Mouse (Mus musculus) E14TG2a.4 (cell line): ENCODE results near the gene Myof.
A peak's percentile ranks its signal among the peaks of the same experiment; 100 is the strongest.

Source experiments
- H3K27me3 ChIP-seq: 2 replicates; pipeline ENCODE4 v1.6.1; 2014; ENCODE audit warnings: low read length, control low read depth; ENCODE audit not compliant: insufficient read depth
- H3K36me3 ChIP-seq: 2 replicates; pipeline ENCODE4 v1.6.1; 2014; ENCODE audit warnings: low read length, control low read depth; ENCODE audit not compliant: insufficient read depth
- H3K4me1 ChIP-seq: replicated peaks from 2 replicates; pipeline ENCODE4 v1.6.1; 2014; ENCODE audit warnings: low read depth, low read length, control low read depth
- H3K4me3 ChIP-seq: replicated peaks from 2 replicates; pipeline ENCODE4 v1.5.1; 2014; ENCODE audit warnings: mild to moderate bottlenecking, low read length
- H3K9me3 ChIP-seq: 2 replicates; pipeline ENCODE4 v1.6.1; 2014; ENCODE audit warnings: low read length, control low read depth
- CTCF ChIP-seq: conservative IDR thresholded peaks from 2 replicates; pipeline ENCODE4 v1.5.1; 2014; ENCODE audit warnings: low read length
- NANOG ChIP-seq: IDR thresholded peaks from 2 replicates; pipeline ENCODE4 v1.6.1; 2014; ENCODE audit warnings: borderline replicate concordance, low read length, mixed read lengths
- POU5F1 ChIP-seq: IDR thresholded peaks from 2 replicates; pipeline ENCODE4 v1.6.1; 2014; ENCODE audit warnings: low read length, borderline replicate concordance

Myof gene

DNA sequence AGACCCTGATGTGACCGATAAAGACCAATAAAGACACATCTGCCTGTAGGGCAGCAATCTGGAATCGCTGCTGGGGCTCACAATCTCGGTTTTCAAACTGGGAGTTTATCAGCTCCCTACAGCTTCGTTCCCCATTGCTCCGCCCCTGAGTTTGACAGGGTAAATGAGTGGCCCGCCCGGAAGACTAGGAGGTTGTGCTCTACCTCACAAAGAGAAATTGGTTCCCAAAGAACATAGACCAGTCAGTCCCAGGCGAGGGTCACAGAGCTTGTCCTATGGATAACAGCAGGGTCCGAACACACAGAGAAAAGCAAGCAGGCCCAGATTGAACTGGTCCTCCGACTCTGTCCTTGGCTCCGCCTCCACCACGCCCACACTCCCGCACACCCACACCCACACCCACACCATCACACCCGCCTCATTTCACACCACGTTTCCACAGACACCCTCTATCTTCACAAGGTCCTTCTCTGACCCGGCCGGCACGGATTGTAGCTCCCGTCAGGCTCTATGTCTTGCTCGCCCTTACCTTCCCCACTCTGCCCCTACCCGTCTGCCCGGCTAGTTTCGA, 10.9 kb upstream of the Myof start:
- peaks cover 23% of the 10 kb centered on the region for H3K36me3 ChIP-seq
- peak overlapping the region; percentile 81 for H3K4me3 ChIP-seq
- H3K27me3 ChIP-seq: no peaks in the 10 kb centered on the region
- H3K4me1 ChIP-seq: peaks cover 64% of the 10 kb centered on the region
- TF ChIP-seq POU5F1 (no peak), NANOG (no peak), CTCF (no peak)
- H3K9me3 ChIP-seq: no peaks in the 10 kb centered on the region

DNA sequence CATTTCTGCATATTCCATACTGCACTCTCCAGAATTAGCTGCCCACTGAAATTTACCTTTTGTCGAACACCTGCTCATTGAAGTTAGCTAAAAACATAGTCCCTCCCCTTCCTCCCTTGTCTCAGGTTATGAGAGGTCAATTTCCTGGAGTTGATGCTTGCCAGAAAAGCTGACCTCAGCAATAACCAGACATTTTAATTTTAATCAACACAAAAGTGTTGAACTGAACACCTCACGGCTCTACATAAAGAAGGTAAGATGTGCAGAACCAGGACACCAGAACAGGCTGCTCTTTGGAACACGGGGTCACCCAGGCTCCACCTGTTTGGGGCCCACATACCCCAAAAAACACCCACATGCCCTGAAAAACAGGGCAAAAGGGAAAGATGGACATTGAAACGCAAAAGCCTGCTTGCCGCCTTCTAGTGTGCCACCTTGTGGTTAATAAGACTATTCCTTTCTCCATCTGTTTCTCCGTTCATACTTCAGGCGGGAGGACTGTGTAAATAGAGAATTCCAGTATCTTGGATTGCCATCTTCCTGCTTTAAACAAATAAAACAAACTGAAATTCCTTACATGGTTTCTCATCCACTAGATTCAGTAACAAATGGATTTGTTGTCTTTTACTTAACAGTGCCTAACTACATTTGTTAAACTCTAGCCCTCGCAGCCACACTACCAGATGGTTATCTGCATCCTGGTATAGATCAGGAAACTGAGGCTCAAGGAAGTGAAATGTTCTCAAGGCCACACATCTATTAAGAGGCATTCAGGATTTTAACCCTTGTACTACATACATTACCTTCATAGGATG, 10.1 kb upstream of the Myof start:
- H3K27me3 ChIP-seq: no peaks in the 10 kb centered on the region
- H3K9me3 ChIP-seq: no peaks in the 10 kb centered on the region
- peaks cover 15% of the 10 kb centered on the region for H3K36me3 ChIP-seq
- H3K4me1 ChIP-seq: peaks cover 59% of the 10 kb centered on the region
- H3K4me3 ChIP-seq: peak overlapping the region; percentile 81
- TF ChIP-seq CTCF (no peak), POU5F1 (no peak), NANOG (no peak)

DNA sequence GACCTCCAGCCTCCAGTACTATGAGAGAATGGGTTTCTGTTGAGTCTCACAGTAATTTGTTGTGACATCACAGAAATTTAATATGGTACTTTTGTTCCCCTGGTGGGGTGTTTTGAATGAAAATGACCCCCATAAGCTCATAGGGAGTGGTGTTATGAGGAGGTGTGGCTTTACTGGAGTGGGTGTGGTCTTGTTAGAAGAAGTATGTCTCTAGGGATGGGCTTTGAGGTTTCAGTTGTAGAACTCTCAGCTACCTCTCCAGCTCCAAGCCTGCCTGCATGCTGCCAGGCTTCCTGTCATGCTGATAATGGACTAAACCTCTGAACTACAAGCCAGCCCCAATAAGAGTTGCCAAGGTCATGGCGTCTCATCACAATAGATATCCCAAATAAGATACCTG, 6.3 kb upstream of the Myof start:
- Histone ChIP-seq H3K36me3 (no peaks in the 10 kb centered on the region), H3K9me3 (no peaks in the 10 kb centered on the region), H3K27me3 (no peaks in the 10 kb centered on the region), H3K4me1 (peaks cover 84% of the 10 kb centered on the region), H3K4me3 (0 out of 2 replicates have a peak overlapping the region, but pooled peaks have one; percentile 4)
- no peak for TF ChIP-seq POU5F1
- no peak for TF ChIP-seq CTCF
- TF ChIP-seq NANOG: no peak

DNA sequence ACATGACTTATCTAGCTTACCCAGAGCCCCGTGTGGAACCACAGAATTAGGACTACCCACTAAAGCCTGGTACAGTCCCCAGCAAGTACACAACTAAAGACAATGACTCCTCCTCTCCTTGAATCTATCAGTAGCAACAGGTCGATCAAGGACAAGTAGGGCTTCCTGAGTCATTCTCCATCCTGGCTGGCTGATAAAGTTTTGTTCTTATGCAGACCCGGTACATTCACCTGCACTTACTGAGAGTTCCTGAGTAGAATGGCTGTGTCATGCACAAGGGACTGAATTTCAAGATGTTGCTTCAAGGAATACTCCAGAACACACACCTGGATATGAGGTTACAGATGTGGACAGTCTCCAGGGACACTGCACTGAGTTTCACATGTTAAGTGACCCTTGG, 1.8 kb upstream of the Myof start:
- Histone ChIP-seq H3K4me3 (no peak overlapping the region), H3K9me3 (no peaks in the 10 kb centered on the region), H3K4me1 (peaks cover 78% of the 10 kb centered on the region), H3K27me3 (peaks cover 7% of the 10 kb centered on the region), H3K36me3 (peaks cover 8% of the 10 kb centered on the region)
- TF ChIP-seq NANOG: peak; percentile 60; the same call in 1 of the 2 replicates
- no peak for TF ChIP-seq CTCF
- TF ChIP-seq POU5F1: peak; percentile 70; the same call in 1 of the 2 replicates

DNA sequence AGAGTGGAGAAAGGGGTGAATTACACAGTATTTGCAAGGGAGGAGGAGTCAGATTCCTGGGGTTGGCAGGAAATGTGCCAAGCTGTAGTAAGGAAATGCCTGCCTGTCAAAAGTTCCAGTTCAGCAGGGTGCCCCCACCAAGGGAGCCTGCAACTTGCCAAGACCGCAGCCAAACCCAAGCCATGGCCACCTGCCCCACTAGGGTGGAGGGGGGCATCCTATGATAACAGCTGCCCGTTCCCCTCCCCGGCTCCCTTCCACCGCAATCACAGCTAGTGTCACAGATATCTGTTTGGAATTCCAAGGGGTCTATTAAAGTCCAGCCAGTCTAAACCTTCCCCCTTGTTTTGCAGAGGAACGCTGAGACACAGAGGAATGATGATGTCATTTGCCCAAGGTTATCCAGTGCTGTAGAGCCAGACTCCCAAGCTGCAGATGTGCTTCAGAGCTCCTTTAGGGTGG, 1.1 kb downstream of the Myof start:
- Histone ChIP-seq H3K4me1 (peaks cover 68% of the 10 kb centered on the region), H3K27me3 (peaks cover 7% of the 10 kb centered on the region), H3K4me3 (peak overlapping the region; percentile 76), H3K9me3 (no peaks in the 10 kb centered on the region), H3K36me3 (peaks cover 11% of the 10 kb centered on the region)
- no peak for TF ChIP-seq POU5F1
- no peak for TF ChIP-seq CTCF
- TF ChIP-seq NANOG: no peak

DNA sequence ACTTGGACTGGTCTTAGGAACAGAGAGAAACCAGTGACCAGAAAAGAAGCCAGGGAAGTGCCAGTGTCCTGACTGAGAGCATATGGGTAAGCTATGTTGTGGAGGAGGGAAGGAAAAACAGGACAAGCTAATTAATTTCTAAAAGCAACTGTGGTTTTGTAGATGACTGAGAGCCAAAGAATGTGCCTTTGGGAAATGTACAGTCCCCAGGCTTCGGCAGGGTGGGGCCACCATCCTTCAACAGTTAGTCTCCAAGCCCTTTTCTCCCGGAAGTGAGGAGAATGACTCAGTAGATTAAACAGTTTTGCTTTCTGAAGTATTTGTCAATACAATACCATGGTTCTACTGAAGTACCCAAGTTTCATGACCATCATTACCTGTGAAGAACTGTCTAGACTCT, 5.1 kb downstream of the Myof start:
- Histone ChIP-seq H3K27me3 (peaks cover 7% of the 10 kb centered on the region), H3K4me3 (no peak overlapping the region), H3K4me1 (peaks cover 73% of the 10 kb centered on the region), H3K36me3 (peaks cover 11% of the 10 kb centered on the region), H3K9me3 (no peaks in the 10 kb centered on the region)
- TF ChIP-seq CTCF (no peak), NANOG (no peak), POU5F1 (no peak)

DNA sequence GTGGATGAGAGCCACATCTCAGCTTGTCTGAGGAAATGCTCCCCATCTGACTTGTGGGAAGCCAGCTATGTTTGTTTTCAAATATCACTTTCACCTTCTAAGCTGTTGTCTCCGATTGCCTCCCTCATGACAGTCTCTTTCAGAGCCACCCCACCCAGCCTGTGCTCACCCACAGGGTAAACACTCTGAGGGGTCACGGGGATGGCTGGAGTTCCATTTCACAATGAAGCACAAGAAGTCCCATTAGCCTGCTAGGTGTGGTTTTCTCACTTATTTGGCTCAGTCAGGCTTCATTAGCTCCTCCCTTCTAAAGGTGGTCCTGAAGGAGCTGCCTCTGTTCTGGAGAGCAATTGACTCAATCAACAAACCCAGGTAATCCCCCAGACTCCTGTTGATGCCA, 7.6 kb downstream of the Myof start:
- no peak for TF ChIP-seq POU5F1
- no peak for TF ChIP-seq CTCF
- no peak for TF ChIP-seq NANOG
- Histone ChIP-seq H3K4me3 (no peak overlapping the region), H3K4me1 (peaks cover 71% of the 10 kb centered on the region), H3K36me3 (peaks cover 7% of the 10 kb centered on the region), H3K27me3 (no peaks in the 10 kb centered on the region), H3K9me3 (no peaks in the 10 kb centered on the region)

DNA sequence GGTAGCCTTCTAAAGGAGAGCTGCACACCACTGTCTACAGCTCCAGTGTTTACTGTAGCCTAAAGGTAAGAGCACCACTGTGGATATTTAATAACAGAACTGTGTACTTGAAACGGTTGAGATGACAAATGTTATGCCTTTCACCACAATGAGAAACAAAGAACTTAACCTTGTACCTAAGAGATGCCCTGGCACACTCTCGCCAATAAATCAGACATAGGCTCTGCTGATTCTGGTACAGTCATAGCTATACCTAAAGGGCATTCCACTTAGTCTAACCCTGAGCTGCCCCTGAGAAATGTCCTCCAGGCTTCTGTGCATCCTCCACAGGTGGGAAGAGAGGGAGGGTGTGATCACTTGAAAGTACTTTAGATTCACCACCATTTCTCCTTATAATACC, 8.7 kb downstream of the Myof start:
- no peaks in the 10 kb centered on the region for H3K36me3 ChIP-seq
- no peak overlapping the region for H3K4me3 ChIP-seq
- no peaks in the 10 kb centered on the region for H3K9me3 ChIP-seq
- peaks cover 71% of the 10 kb centered on the region for H3K4me1 ChIP-seq
- no peaks in the 10 kb centered on the region for H3K27me3 ChIP-seq
- TF ChIP-seq NANOG: no peak
- no peak for TF ChIP-seq POU5F1

DNA sequence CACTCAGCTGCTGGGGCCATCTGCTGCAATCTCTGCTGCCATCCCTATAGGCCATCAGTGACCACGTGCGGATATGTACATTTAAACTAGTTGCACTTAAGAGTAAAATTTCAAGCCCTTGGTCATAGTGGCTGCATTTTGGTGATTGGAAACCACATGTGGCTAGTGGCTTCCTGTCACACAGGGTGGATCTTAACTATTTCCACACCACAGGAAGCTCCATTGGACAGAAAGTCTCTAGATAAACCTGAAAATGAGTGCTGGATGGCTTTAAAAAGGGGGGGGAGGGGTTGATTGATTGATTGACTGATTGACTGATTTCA, 9.7 kb downstream of the Myof start:
- TF ChIP-seq CTCF: no peak
- TF ChIP-seq POU5F1: no peak
- no peak for TF ChIP-seq NANOG
- no peaks in the 10 kb centered on the region for H3K36me3 ChIP-seq
- no peaks in the 10 kb centered on the region for H3K27me3 ChIP-seq

More for the DNA sequence above, 9.7 kb downstream of the Myof start:
- peaks cover 72% of the 10 kb centered on the region for H3K4me1 ChIP-seq
- no peaks in the 10 kb centered on the region for H3K9me3 ChIP-seq
- H3K4me3 ChIP-seq: peak overlapping the region; percentile 70
